Mouse (Mus musculus): ENCODE measurements at regions not wholly inside any gene's neighbourhood (a gene's known extent, or its start where the extent isn't known, plus 50 kb on each side); places are given as distances from the start of the nearest gene placed in this dataset.
A peak's percentile ranks its signal among the peaks of the same experiment; 100 is the strongest.

- no peak overlapping the region for H3K9ac ChIP-seq
- H3K4me2 ChIP-seq (ENCODE audit: low read depth), result no peak overlapping the region
- no peaks in the 10 kb centered on the region for H3K27me3 ChIP-seq (ENCODE audit: insufficient read depth, low read length)
- no peak overlapping the region for H3K27ac ChIP-seq (ENCODE audit: low read depth, low read length)
- TF ChIP-seq CTCF (IDR thresholded peaks at IDR 0.05; ENCODE audit: low read depth), result no peak
- ATAC-seq (peak; percentile 48), DNase-seq (no peak)
- H3K9me3 ChIP-seq (ENCODE audit: low read length), result no peaks in the 10 kb centered on the region
- H3K4me1 ChIP-seq (ENCODE audit: insufficient read depth), result no peaks in the 10 kb centered on the region
- H3K36me3 ChIP-seq (ENCODE audit: insufficient read depth), result no peaks in the 10 kb centered on the region
- no peak overlapping the region for H3K4me3 ChIP-seq (ENCODE audit: low read depth, low read length)
- 47% methylated on average over 4 of the region's 4 CpGs for WGBS
Observed at GRCm38 (mm10) chr16:49319047-49319678, 261.9 kb downstream of the Myh15 start.

DNA sequence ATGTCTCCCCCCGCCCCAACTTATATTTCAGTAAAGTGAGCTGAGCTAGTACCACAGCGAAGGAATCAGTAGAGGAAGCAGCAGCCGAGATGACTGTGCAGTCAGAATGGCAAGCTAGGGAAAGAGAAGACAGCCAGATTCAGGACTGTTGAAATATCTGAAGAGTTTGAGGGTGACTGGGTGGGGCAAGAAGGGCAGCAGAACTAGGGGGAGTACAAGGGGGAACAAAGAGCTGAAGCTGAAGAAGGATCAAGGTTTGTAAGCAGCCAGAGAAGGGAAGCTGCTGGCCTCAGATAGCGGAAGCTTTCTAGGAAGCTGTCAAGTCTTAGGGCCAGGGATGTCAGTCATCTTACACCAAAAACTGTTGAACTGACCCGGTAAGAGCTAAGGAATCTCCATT lies 262.5 kb downstream of the Myh15 start:
- Histone ChIP-seq H3K36me3 (ENCODE audit: insufficient read depth) (no peaks in the 10 kb centered on the region), H3K9ac (no peak overlapping the region), H3K4me2 (ENCODE audit: low read depth) (no peak overlapping the region), H3K9me3 (ENCODE audit: low read length) (no peaks in the 10 kb centered on the region), H3K27ac (ENCODE audit: low read depth, low read length) (no peak overlapping the region), H3K27me3 (ENCODE audit: insufficient read depth, low read length) (no peaks in the 10 kb centered on the region), H3K4me3 (ENCODE audit: low read depth, low read length) (no peak overlapping the region), H3K4me1 (ENCODE audit: insufficient read depth) (no peaks in the 10 kb centered on the region)
- no peak for ATAC-seq
- no peak for TF ChIP-seq CTCF (IDR thresholded peaks at IDR 0.05; ENCODE audit: low read depth)
- WGBS, result 85% methylated on average over 5 of the region's 5 CpGs
- no peak for DNase-seq

GRCm38 (mm10) chr16:49321951-49322350 lies 264.7 kb downstream of the Myh15 start:
- ATAC-seq (peak; percentile 58; the same call in 1 of the 2 replicates), DNase-seq (peak; percentile 52)
- no peaks in the 10 kb centered on the region for H3K36me3 ChIP-seq (ENCODE audit: insufficient read depth)
- no peak overlapping the region for H3K4me3 ChIP-seq (ENCODE audit: low read depth, low read length)
- H3K4me2 ChIP-seq (ENCODE audit: low read depth), result no peak overlapping the region
- H3K4me1 ChIP-seq (ENCODE audit: insufficient read depth), result no peaks in the 10 kb centered on the region
- no peaks in the 10 kb centered on the region for H3K9me3 ChIP-seq (ENCODE audit: low read length)
- 93% methylated on average over 1 of the region's 1 CpGs for WGBS
- H3K9ac ChIP-seq, result no peak overlapping the region
- H3K27ac ChIP-seq (ENCODE audit: low read depth, low read length), result no peak overlapping the region
- peak; percentile 68 for TF ChIP-seq CTCF (IDR thresholded peaks at IDR 0.05; ENCODE audit: low read depth)
- H3K27me3 ChIP-seq (ENCODE audit: insufficient read depth, low read length), result no peaks in the 10 kb centered on the region

- no peaks in the 10 kb centered on the region for H3K9me3 ChIP-seq (ENCODE audit: low read length)
- no peak overlapping the region for H3K4me2 ChIP-seq (ENCODE audit: low read depth)
- H3K27ac ChIP-seq (ENCODE audit: low read depth, low read length), result no peak overlapping the region
- H3K4me1 ChIP-seq (ENCODE audit: insufficient read depth), result peaks cover 4% of the 10 kb centered on the region; the same call in 1 of the 2 replicates
- no peak for ATAC-seq
- no peak for DNase-seq
- H3K36me3 ChIP-seq (ENCODE audit: insufficient read depth), result no peaks in the 10 kb centered on the region
- no peaks in the 10 kb centered on the region for H3K27me3 ChIP-seq (ENCODE audit: insufficient read depth, low read length)
- 85% methylated on average over 5 of the region's 5 CpGs for WGBS
- H3K4me3 ChIP-seq (ENCODE audit: low read depth, low read length), result no peak overlapping the region
- no peak overlapping the region for H3K9ac ChIP-seq
- TF ChIP-seq CTCF (IDR thresholded peaks at IDR 0.05; ENCODE audit: low read depth), result no peak
Observed at GRCm38 (mm10) chr16:49330725-49331386, 273.6 kb downstream of the Myh15 start.

GRCm38 (mm10) chr16:49332107-49332722 lies 274.9 kb downstream of the Myh15 start:
- peak; percentile 77 for DNase-seq
- H3K9me3 ChIP-seq (ENCODE audit: low read length), result no peaks in the 10 kb centered on the region
- ATAC-seq, result peak; percentile 85
- 0 out of 2 replicates have a peak overlapping the region, but pooled peaks have one; percentile 4 for H3K27ac ChIP-seq (ENCODE audit: low read depth, low read length)
- no peak overlapping the region for H3K9ac ChIP-seq
- TF ChIP-seq CTCF (IDR thresholded peaks at IDR 0.05; ENCODE audit: low read depth), result no peak
- H3K4me3 ChIP-seq (ENCODE audit: low read depth, low read length), result no peak overlapping the region
- H3K4me2 ChIP-seq (ENCODE audit: low read depth), result no peak overlapping the region
- H3K4me1 ChIP-seq (ENCODE audit: insufficient read depth), result peaks cover 4% of the 10 kb centered on the region; the same call in 1 of the 2 replicates
- WGBS, result 54% methylated on average over 5 of the region's 5 CpGs
- H3K27me3 ChIP-seq (ENCODE audit: insufficient read depth, low read length), result no peaks in the 10 kb centered on the region
- no peaks in the 10 kb centered on the region for H3K36me3 ChIP-seq (ENCODE audit: insufficient read depth)

DNA sequence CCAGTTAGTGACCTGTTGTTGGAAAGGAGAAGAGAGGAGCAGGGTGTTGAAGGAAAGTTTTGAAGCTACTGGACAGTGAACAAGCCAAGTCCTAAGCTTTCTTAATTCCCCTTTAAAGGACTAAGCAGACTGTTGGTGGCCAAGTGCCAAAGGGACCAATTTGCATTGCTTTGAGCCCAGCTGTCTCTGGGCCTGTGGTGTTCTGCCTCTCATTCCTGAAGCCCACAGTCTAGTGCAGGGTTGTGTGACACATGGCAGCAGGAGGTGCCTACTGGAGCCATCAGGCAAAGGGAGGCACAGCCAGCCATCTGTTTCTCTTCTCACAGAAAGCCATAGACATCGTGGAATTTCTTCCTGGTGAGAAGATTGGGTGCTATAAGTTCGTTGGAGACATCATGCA lies 278.6 kb downstream of the Myh15 start:
- peak; percentile 79 for DNase-seq
- H3K27ac ChIP-seq (ENCODE audit: low read depth, low read length), result no peak overlapping the region
- TF ChIP-seq CTCF (IDR thresholded peaks at IDR 0.05; ENCODE audit: low read depth), result no peak
- no peaks in the 10 kb centered on the region for H3K36me3 ChIP-seq (ENCODE audit: insufficient read depth)
- no peaks in the 10 kb centered on the region for H3K27me3 ChIP-seq (ENCODE audit: insufficient read depth, low read length)
- no peak overlapping the region for H3K4me2 ChIP-seq (ENCODE audit: low read depth)
- no peak overlapping the region for H3K9ac ChIP-seq
- H3K4me3 ChIP-seq (ENCODE audit: low read depth, low read length), result no peak overlapping the region
- H3K4me1 ChIP-seq (ENCODE audit: insufficient read depth), result peaks cover 4% of the 10 kb centered on the region; the same call in 1 of the 2 replicates
- H3K9me3 ChIP-seq (ENCODE audit: low read length), result no peaks in the 10 kb centered on the region
- 28% methylated on average over 2 of the region's 2 CpGs for WGBS
- peak; percentile 89 for ATAC-seq

- TF ChIP-seq CTCF (IDR thresholded peaks at IDR 0.05; ENCODE audit: low read depth), result no peak
- H3K9ac ChIP-seq, result no peak overlapping the region
- 95% methylated on average over 1 of the region's 1 CpGs for WGBS
- no peak overlapping the region for H3K4me2 ChIP-seq (ENCODE audit: low read depth)
- H3K36me3 ChIP-seq (ENCODE audit: insufficient read depth), result no peaks in the 10 kb centered on the region
- H3K27ac ChIP-seq (ENCODE audit: low read depth, low read length), result no peak overlapping the region
- ATAC-seq, result no peak
- H3K4me1 ChIP-seq (ENCODE audit: insufficient read depth), result peaks cover 4% of the 10 kb centered on the region; the same call in 1 of the 2 replicates
- no peaks in the 10 kb centered on the region for H3K9me3 ChIP-seq (ENCODE audit: low read length)
- no peaks in the 10 kb centered on the region for H3K27me3 ChIP-seq (ENCODE audit: insufficient read depth, low read length)
- no peak for DNase-seq
- H3K4me3 ChIP-seq (ENCODE audit: low read depth, low read length), result no peak overlapping the region
Observed at GRCm38 (mm10) chr16:49337948-49338347, 280.7 kb downstream of the Myh15 start.

Data from forebrain, postnatal 0 days (tissue).